Mouse (Mus musculus) hindbrain, embryonic 10.5 days (tissue): ENCODE data around the gene Ranbp1. TPM values are rescaled to one million over a fixed set of nuclear protein-coding genes. Genes with fewer than 3 reads are reported as not detected.
"Not testable (repeated sequence)": the region's sequence is repeated elsewhere in the genome, so short reads cannot be mapped to it uniquely, and the experiment has no call there.

Experiments
- DNase-seq: peaks from one replicate; pipeline ENCODE4 v3.0.0-alpha.2; 2017; ENCODE audit warnings: low spot score
- H3K27ac ChIP-seq: fragments of 300-500 bp; sonication (generic); 2 replicates; pipeline ENCODE4 v1.5.1; 2016; ENCODE audit warnings: mild to moderate bottlenecking, moderate library complexity
- H3K27me3 ChIP-seq: fragments of 300-500 bp; sonication (generic); 2 replicates; pipeline ENCODE4 v1.6.1; 2016; ENCODE audit warnings: mild to moderate bottlenecking; ENCODE audit not compliant: poor library complexity, insufficient read depth, severe bottlenecking
- H3K36me3 ChIP-seq: fragments of 300-500 bp; sonication (generic); 2 replicates; pipeline ENCODE4 v1.6.1; 2016; ENCODE audit warnings: mild to moderate bottlenecking, moderate library complexity
- H3K4me1 ChIP-seq: fragments of 300-500 bp; sonication (generic); replicated peaks from 2 replicates; pipeline ENCODE4 v1.6.1; 2016; ENCODE audit warnings: mild to moderate bottlenecking
- H3K4me3 ChIP-seq: fragments of 300-500 bp; sonication (generic); 2 replicates; pipeline ENCODE4 v1.5.1; 2016; ENCODE audit warnings: mild to moderate bottlenecking, moderate library complexity
- H3K9me3 ChIP-seq: fragments of 300-500 bp; sonication (generic); 2 replicates; pipeline ENCODE4 v1.6.1; 2016; ENCODE audit warnings: mild to moderate bottlenecking, moderate library complexity
- WGBS: fragments of 180-500 bp; shearing (Covaris S2); methylation state at CpG from one replicate; pipeline ENCODE4 v1.1.7; 2016; 5-methylcytosine and 5-hydroxymethylcytosine counted together
- polyA plus RNA-seq: library from polyadenylated mRNA; unstranded; fragments of >200 nt; fragmentation: Nextera tagmentation; extraction: Ambion mirVana; gene quantifications from 2 replicates; pipeline ENCODE4 v1.2.1, GENCODE M21; 2016

The Ranbp1 gene
- polyA plus RNA-seq, 1 experiment from 2014 or later, result 1,091 TPM

GRCm38 (mm10) chr16:18211417-18212171 is 36.9 kb downstream of the Ranbp1 start:
- peaks cover 12% of the 10 kb centered on the region for H3K27me3 ChIP-seq
- 52% methylated on average over 10 of the region's 10 CpGs for WGBS
- H3K4me3 ChIP-seq, result no peak overlapping the region
- no peak overlapping the region; the same call in 1 of the 2 replicates for H3K27ac ChIP-seq
- no peaks in the 10 kb centered on the region for H3K36me3 ChIP-seq
- no peaks in the 10 kb centered on the region for H3K9me3 ChIP-seq
- DNase-seq, result peak; percentile 86
- H3K4me1 ChIP-seq, result peaks cover 30% of the 10 kb centered on the region

- H3K9me3 ChIP-seq, result no peaks in the 10 kb centered on the region
- H3K36me3 ChIP-seq, result no peaks in the 10 kb centered on the region
- H3K4me1 ChIP-seq, result peaks cover 30% of the 10 kb centered on the region
- no peak overlapping the region; the same call in 1 of the 2 replicates for H3K27ac ChIP-seq
- H3K27me3 ChIP-seq, result peaks cover 13% of the 10 kb centered on the region
- no peak overlapping the region for H3K4me3 ChIP-seq
- WGBS, result 31% methylated on average over 8 of the region's 8 CpGs
- DNase-seq, result peak; percentile 66
Measured at GRCm38 (mm10) chr16:18210701-18211416, 37.7 kb downstream of the Ranbp1 start.

- H3K27ac ChIP-seq, result no peak overlapping the region
- no peak for DNase-seq
- peaks cover 47% of the 10 kb centered on the region for H3K4me1 ChIP-seq
- 0 out of 2 replicates have a peak, but pooled peaks cover 4% of the 10 kb centered on the region for H3K27me3 ChIP-seq
- no peak overlapping the region for H3K4me3 ChIP-seq
- WGBS, result 71% methylated on average over 7 of the region's 7 CpGs
- no peaks in the 10 kb centered on the region for H3K36me3 ChIP-seq
- H3K9me3 ChIP-seq, result no peaks in the 10 kb centered on the region
Measured at GRCm38 (mm10) chr16:18203430-18204091, 45.0 kb downstream of the Ranbp1 start.

- no peaks in the 10 kb centered on the region for H3K9me3 ChIP-seq
- 88% methylated on average over 1 of the region's 1 CpGs for WGBS
- H3K4me1 ChIP-seq, result peaks cover 52% of the 10 kb centered on the region
- H3K36me3 ChIP-seq, result no peaks in the 10 kb centered on the region
- H3K27ac ChIP-seq, result no peak overlapping the region
- no peak overlapping the region for H3K4me3 ChIP-seq
- H3K27me3 ChIP-seq, result 0 out of 2 replicates have a peak, but pooled peaks cover 4% of the 10 kb centered on the region
- DNase-seq, result no peak
Measured at GRCm38 (mm10) chr16:18202061-18202460, 46.5 kb downstream of the Ranbp1 start.

- Histone ChIP-seq H3K36me3 (no peaks in the 10 kb centered on the region), H3K4me3 (no peak overlapping the region), H3K27me3 (0 out of 2 replicates have a peak, but pooled peaks cover 1% of the 10 kb centered on the region), H3K27ac (no peak overlapping the region), H3K4me1 (peaks cover 52% of the 10 kb centered on the region), H3K9me3 (no peaks in the 10 kb centered on the region)
- 42% methylated on average over 1 of the region's 1 CpGs for WGBS
- no peak for DNase-seq
Measured at GRCm38 (mm10) chr16:18201620-18202019, 46.9 kb downstream of the Ranbp1 start.

GRCm38 (mm10) chr16:18200062-18200461 is 48.5 kb downstream of the Ranbp1 start:
- H3K27ac ChIP-seq, result peak overlapping the region; percentile 64

GRCm38 (mm10) chr16:18198365-18199098 is 50.0 kb downstream of the Ranbp1 start:
- H3K4me3 ChIP-seq, result no peak overlapping the region
- peaks cover 60% of the 10 kb centered on the region for H3K4me1 ChIP-seq
- 79% methylated on average over 10 of the region's 10 CpGs for WGBS
- H3K27ac ChIP-seq, result peak overlapping the region; percentile 64
- no peak for DNase-seq
- H3K36me3 ChIP-seq, result no peaks in the 10 kb centered on the region
- H3K27me3 ChIP-seq, result no peaks in the 10 kb centered on the region
- H3K9me3 ChIP-seq, result no peaks in the 10 kb centered on the region

More at GRCm38 (mm10) chr16:18200062-18200461, 48.5 kb downstream of the Ranbp1 start:
- no peaks in the 10 kb centered on the region for H3K9me3 ChIP-seq
- no peak for DNase-seq
- H3K36me3 ChIP-seq, result no peaks in the 10 kb centered on the region
- H3K4me1 ChIP-seq, result peaks cover 53% of the 10 kb centered on the region
- WGBS, result 79% methylated on average over 2 of the region's 2 CpGs
- H3K4me3 ChIP-seq, result no peak overlapping the region
- no peaks in the 10 kb centered on the region for H3K27me3 ChIP-seq

GRCm38 (mm10) chr16:18197881-18198280 is 50.7 kb downstream of the Ranbp1 start:
- H3K27ac ChIP-seq, result peak overlapping the region; percentile 45; the same call in 1 of the 2 replicates

GRCm38 (mm10) chr16:18195561-18195960 is 53.0 kb downstream of the Ranbp1 start:
- peaks cover 43% of the 10 kb centered on the region for H3K4me1 ChIP-seq
- DNase-seq, H3K36me3 ChIP-seq, H3K27me3 ChIP-seq, H3K9me3 ChIP-seq, H3K27ac ChIP-seq, H3K4me3 ChIP-seq: not testable (repeated sequence)
- 58% methylated on average over 3 of the region's 3 CpGs for WGBS

More at GRCm38 (mm10) chr16:18197881-18198280, 50.7 kb downstream of the Ranbp1 start:
- H3K9me3 ChIP-seq, result no peaks in the 10 kb centered on the region
- no peak overlapping the region for H3K4me3 ChIP-seq
- H3K4me1 ChIP-seq, result peaks cover 60% of the 10 kb centered on the region
- 84% methylated on average over 6 of the region's 6 CpGs for WGBS
- no peaks in the 10 kb centered on the region for H3K27me3 ChIP-seq
- H3K36me3 ChIP-seq, result no peaks in the 10 kb centered on the region
- DNase-seq, result no peak

GRCm38 (mm10) chr16:18195068-18195467 is 53.5 kb downstream of the Ranbp1 start:
- Histone ChIP-seq H3K27ac (peak overlapping the region; percentile 66; the same call in 1 of the 2 replicates), H3K36me3 (no peaks in the 10 kb centered on the region), H3K4me3 (no peak overlapping the region), H3K27me3 (no peaks in the 10 kb centered on the region), H3K4me1 (peaks cover 38% of the 10 kb centered on the region), H3K9me3 (no peaks in the 10 kb centered on the region)
- DNase-seq, result no peak
- 66% methylated on average over 5 of the region's 5 CpGs for WGBS

GRCm38 (mm10) chr16:18194208-18194985 is 54.1 kb downstream of the Ranbp1 start:
- 79% methylated on average over 15 of the region's 15 CpGs for WGBS
- Histone ChIP-seq H3K4me3 (no peak overlapping the region), H3K4me1 (peaks cover 31% of the 10 kb centered on the region), H3K27me3 (no peaks in the 10 kb centered on the region), H3K9me3 (no peaks in the 10 kb centered on the region), H3K27ac (peak overlapping the region; percentile 66), H3K36me3 (no peaks in the 10 kb centered on the region)
- no peak for DNase-seq
